Mouse (Mus musculus): ENCODE measurements around the gene Gm16223. TPM values are rescaled to one million over a fixed set of nuclear protein-coding genes. Genes with fewer than 3 reads are reported as not detected.

The Gm16223 gene
- polyA plus RNA-seq (2016; fragmentation: Nextera tagmentation; extraction: Ambion mirVana): not detected in 2 replicates

- no peaks in the 10 kb centered on the region for H3K36me3 ChIP-seq
- no peaks in the 10 kb centered on the region for H3K27me3 ChIP-seq
- no peak within 1 kb of the TSS for H3K27ac ChIP-seq
- no peak within 1 kb of the TSS for H3K4me3 ChIP-seq (replicated peaks)
- H3K9me3 ChIP-seq: no peaks in the 10 kb centered on the region
- ATAC-seq (ENCODE audit: insufficient number of reproducible peaks, insufficient read depth, low FRiP score, low TSS enrichment, low read depth): no peak
- WGBS: 89% methylated on average over 10 of the region's 10 CpGs
- H3K9ac ChIP-seq (replicated peaks): no peak within 1 kb of the TSS
- H3K4me1 ChIP-seq (replicated peaks): no peaks in the 10 kb centered on the region
- H3K4me2 ChIP-seq: no peak within 1 kb of the TSS
These were observed at the start of gene Gm16223 for GRCm38 (mm10) chr5:42067476-42068187. Gene Gm16223, plus strand, starts transcription at chr5:42067960.

- 79% methylated on average over 3 of the region's 3 CpGs for WGBS
- H3K27me3 ChIP-seq: no peaks in the 10 kb centered on the region
- H3K4me3 ChIP-seq (replicated peaks): no peak overlapping the region
- no peaks in the 10 kb centered on the region for H3K9me3 ChIP-seq
- no peak overlapping the region for H3K27ac ChIP-seq
- no peaks in the 10 kb centered on the region for H3K4me1 ChIP-seq (replicated peaks)
- no peak for ATAC-seq (ENCODE audit: insufficient number of reproducible peaks, insufficient read depth, low FRiP score, low TSS enrichment, low read depth)
- no peak overlapping the region for H3K4me2 ChIP-seq
- H3K36me3 ChIP-seq: no peaks in the 10 kb centered on the region
- H3K9ac ChIP-seq (replicated peaks): no peak overlapping the region
These were observed 45.7 kb upstream of the Gm16223 start for GRCm38 (mm10) chr5:42022029-42022428.

DNA sequence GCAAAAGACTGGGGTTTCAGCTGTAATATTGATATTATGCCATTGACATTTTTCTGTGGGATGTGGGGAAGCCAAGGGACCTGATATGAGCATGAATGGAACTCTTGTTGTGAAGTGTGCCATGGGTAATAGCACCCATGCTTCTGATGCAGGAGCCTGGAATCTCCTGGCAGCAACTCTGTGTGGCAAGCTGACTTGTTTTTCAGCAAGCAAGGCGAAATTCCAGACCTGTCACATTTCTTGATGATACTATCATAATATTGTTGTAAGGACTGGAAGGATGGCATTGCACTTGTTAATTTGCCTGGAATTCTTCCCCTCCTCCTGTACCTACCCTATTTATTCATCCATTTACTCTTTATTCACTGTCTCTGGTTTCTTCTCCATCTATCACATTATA, 44.2 kb upstream of the Gm16223 start:
- Histone ChIP-seq H3K4me2 (no peak overlapping the region), H3K4me1 (replicated peaks) (no peaks in the 10 kb centered on the region), H3K9me3 (no peaks in the 10 kb centered on the region), H3K9ac (replicated peaks) (no peak overlapping the region), H3K36me3 (no peaks in the 10 kb centered on the region), H3K27ac (no peak overlapping the region), H3K4me3 (replicated peaks) (no peak overlapping the region), H3K27me3 (no peaks in the 10 kb centered on the region)
- 79% methylated on average over 1 of the region's 1 CpGs for WGBS
- ATAC-seq (ENCODE audit: insufficient number of reproducible peaks, insufficient read depth, low FRiP score, low TSS enrichment, low read depth): no peak

GRCm38 (mm10) chr5:42036388-42037082, 31.2 kb upstream of the Gm16223 start:
- no peak for ATAC-seq (ENCODE audit: insufficient number of reproducible peaks, insufficient read depth, low FRiP score, low TSS enrichment, low read depth)
- H3K4me2 ChIP-seq: no peak overlapping the region
- no peak overlapping the region for H3K9ac ChIP-seq (replicated peaks)
- H3K9me3 ChIP-seq: no peaks in the 10 kb centered on the region
- no peak overlapping the region for H3K27ac ChIP-seq
- no peaks in the 10 kb centered on the region for H3K4me1 ChIP-seq (replicated peaks)
- 64% methylated on average over 15 of the region's 15 CpGs for WGBS
- no peaks in the 10 kb centered on the region for H3K27me3 ChIP-seq
- no peaks in the 10 kb centered on the region for H3K36me3 ChIP-seq
- H3K4me3 ChIP-seq (replicated peaks): no peak overlapping the region

DNA sequence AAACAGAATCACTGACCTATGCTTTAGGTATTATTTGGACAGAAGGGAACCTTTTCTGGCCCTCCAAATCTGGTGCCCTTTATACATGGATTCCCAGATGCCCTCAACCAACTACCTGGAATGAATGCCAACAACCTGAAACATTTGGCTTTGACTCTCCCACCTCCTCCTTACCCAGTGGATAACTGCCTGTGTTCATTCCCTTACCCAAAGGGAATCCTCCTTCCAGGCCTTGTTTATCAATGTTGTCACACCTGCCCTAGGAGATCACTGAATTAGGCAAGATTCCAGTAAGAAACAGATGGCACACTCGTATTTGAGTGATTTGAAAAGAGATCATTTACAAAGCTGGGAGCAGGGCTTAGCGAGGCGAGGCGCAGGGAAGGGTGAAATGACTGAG, 13.1 kb upstream of the Gm16223 start:
- Histone ChIP-seq H3K27ac (no peak overlapping the region), H3K4me2 (no peak overlapping the region), H3K4me1 (replicated peaks) (no peaks in the 10 kb centered on the region), H3K4me3 (replicated peaks) (no peak overlapping the region), H3K9ac (replicated peaks) (no peak overlapping the region), H3K9me3 (no peaks in the 10 kb centered on the region), H3K27me3 (no peaks in the 10 kb centered on the region), H3K36me3 (no peaks in the 10 kb centered on the region)
- ATAC-seq (ENCODE audit: insufficient number of reproducible peaks, insufficient read depth, low FRiP score, low TSS enrichment, low read depth): no peak
- WGBS: 55% methylated on average over 4 of the region's 4 CpGs

GRCm38 (mm10) chr5:42055151-42055550, 12.6 kb upstream of the Gm16223 start:
- Histone ChIP-seq H3K9ac (replicated peaks) (no peak overlapping the region), H3K36me3 (no peaks in the 10 kb centered on the region), H3K4me2 (no peak overlapping the region), H3K4me3 (replicated peaks) (no peak overlapping the region), H3K27me3 (no peaks in the 10 kb centered on the region), H3K27ac (no peak overlapping the region), H3K4me1 (replicated peaks) (no peaks in the 10 kb centered on the region), H3K9me3 (no peaks in the 10 kb centered on the region)
- WGBS: 91% methylated on average over 5 of the region's 5 CpGs
- no peak for ATAC-seq (ENCODE audit: insufficient number of reproducible peaks, insufficient read depth, low FRiP score, low TSS enrichment, low read depth)

DNA sequence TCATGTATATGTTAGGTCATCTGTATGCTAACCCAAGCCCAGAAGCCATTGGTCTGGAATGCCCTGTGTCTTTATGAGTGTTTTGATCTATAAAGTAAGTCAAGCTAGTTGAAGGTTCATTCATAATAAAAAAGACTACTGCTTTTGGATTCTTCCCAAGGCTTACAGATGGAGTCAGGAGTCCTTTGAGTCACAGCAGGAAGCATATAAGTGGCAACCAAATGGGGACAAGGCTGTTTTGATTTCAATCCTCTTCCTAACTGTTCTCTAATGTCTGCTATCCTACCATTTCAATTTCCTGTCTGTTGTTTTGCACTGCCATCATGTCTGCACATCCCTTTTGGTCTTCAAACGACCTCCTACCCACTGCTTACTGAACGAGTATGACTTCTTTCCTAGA, 2.7 kb upstream of the Gm16223 start:
- no peak overlapping the region for H3K4me2 ChIP-seq

GRCm38 (mm10) chr5:42067075-42067474, 685 bp upstream of the Gm16223 start:
- Histone ChIP-seq H3K27me3 (no peaks in the 10 kb centered on the region), H3K27ac (no peak overlapping the region), H3K4me3 (replicated peaks) (no peak overlapping the region), H3K4me1 (replicated peaks) (no peaks in the 10 kb centered on the region), H3K4me2 (no peak overlapping the region), H3K9ac (replicated peaks) (no peak overlapping the region), H3K36me3 (no peaks in the 10 kb centered on the region), H3K9me3 (no peaks in the 10 kb centered on the region)
- ATAC-seq (ENCODE audit: insufficient number of reproducible peaks, insufficient read depth, low FRiP score, low TSS enrichment, low read depth): no peak
- WGBS: 80% methylated on average over 3 of the region's 3 CpGs

More for the DNA sequence above, 2.7 kb upstream of the Gm16223 start:
- Histone ChIP-seq H3K4me3 (replicated peaks) (no peak overlapping the region), H3K9ac (replicated peaks) (no peak overlapping the region), H3K36me3 (no peaks in the 10 kb centered on the region), H3K27ac (no peak overlapping the region), H3K9me3 (no peaks in the 10 kb centered on the region), H3K4me1 (replicated peaks) (no peaks in the 10 kb centered on the region), H3K27me3 (no peaks in the 10 kb centered on the region)
- no peak for ATAC-seq (ENCODE audit: insufficient number of reproducible peaks, insufficient read depth, low FRiP score, low TSS enrichment, low read depth)
- WGBS: 57% methylated on average over 2 of the region's 2 CpGs

DNA sequence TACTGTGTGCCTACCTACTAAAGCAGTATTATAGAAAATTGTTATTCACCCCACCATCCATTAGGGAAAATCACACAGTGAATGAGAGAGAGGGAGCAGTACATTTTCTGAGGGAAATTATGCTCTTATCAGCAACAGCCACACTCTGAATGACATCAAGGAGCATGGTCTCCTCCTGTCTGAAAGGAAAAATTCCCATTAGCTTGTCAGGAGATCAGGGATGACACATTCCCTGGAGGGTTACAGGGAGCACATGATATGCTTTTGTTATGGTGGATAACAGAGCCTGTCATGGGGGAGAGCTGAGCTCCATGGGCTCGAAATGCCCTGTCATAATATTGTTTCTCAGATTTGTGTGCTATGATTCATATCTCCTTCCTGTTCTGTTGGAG, 424 bp downstream of the Gm16223 start:
- Histone ChIP-seq H3K27me3 (no peaks in the 10 kb centered on the region), H3K4me2 (no peak overlapping the region), H3K4me3 (replicated peaks) (no peak overlapping the region), H3K36me3 (no peaks in the 10 kb centered on the region), H3K9ac (replicated peaks) (no peak overlapping the region), H3K27ac (no peak overlapping the region), H3K9me3 (no peaks in the 10 kb centered on the region), H3K4me1 (replicated peaks) (no peaks in the 10 kb centered on the region)
- no peak for ATAC-seq (ENCODE audit: insufficient number of reproducible peaks, insufficient read depth, low FRiP score, low TSS enrichment, low read depth)
- 57% methylated on average over 1 of the region's 1 CpGs for WGBS

DNA sequence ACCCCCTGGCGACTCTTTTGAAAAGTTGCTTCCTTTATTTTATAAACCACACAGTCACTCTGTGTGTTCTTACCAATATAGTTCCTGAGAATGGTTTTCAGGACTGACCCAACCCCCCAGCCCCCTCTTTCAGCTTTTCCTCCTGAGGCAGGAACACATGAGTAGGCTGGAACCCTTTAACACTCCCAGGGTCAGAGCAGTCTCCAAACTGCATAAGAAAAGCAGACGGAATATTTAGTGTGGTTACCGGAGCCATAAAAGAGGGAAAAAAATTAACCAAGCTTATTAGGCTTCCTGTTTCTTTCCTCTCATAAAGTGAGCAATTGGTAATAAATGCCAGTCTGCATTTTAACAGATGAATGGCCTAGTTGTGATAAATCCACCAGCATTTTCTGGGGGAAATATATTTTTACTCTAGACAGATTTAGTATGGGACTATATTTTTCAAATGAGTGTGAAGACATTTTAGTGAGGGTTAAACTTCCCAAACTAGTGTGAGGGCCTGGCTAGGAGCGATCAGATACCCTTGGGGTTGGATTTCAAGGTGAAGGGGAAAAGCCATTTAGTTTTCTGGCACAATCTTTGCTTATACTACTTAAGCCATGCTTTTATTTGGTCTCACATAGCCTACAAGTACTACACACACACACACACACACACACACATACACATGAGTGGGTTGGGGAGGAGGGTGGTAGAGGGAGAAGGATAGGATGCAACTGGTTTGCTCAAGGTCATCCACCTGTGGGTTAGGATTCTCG, 49.0 kb downstream of the Gm16223 start:
- H3K36me3 ChIP-seq: no peaks in the 10 kb centered on the region
- H3K4me2 ChIP-seq: no peak overlapping the region
- no peak overlapping the region for H3K9ac ChIP-seq (replicated peaks)
- no peaks in the 10 kb centered on the region for H3K9me3 ChIP-seq
- H3K4me1 ChIP-seq (replicated peaks): peaks cover 13% of the 10 kb centered on the region
- H3K4me3 ChIP-seq (replicated peaks): no peak overlapping the region
- H3K27me3 ChIP-seq: no peaks in the 10 kb centered on the region
- 36% methylated on average over 5 of the region's 5 CpGs for WGBS
- H3K27ac ChIP-seq: peak overlapping the region; percentile 67
- ATAC-seq (ENCODE audit: insufficient number of reproducible peaks, insufficient read depth, low FRiP score, low TSS enrichment, low read depth): peak; percentile 93

DNA sequence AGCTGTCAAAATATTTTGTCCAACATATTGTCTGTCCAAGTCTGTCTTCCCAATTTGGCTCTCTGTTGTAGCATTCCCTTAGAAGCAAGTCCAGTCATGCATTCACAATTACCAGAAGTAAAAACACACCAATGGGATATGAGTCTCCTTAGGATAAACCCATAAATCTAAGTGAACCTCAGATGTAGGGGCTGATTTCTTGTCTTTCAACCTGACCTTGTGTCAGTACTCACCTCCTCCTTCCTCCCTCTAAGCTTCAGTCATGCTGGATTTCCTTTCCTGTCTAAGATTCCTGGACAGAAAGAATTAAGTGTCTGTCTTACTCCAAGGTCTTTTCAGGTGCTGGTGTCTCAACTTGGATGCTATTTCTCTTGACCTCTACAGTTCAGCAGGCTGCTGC, 57.8 kb downstream of the Gm16223 start:
- no peaks in the 10 kb centered on the region for H3K4me1 ChIP-seq (replicated peaks)
- H3K36me3 ChIP-seq: no peaks in the 10 kb centered on the region
- H3K27me3 ChIP-seq: no peaks in the 10 kb centered on the region
- H3K27ac ChIP-seq: no peak overlapping the region
- ATAC-seq (ENCODE audit: insufficient number of reproducible peaks, insufficient read depth, low FRiP score, low TSS enrichment, low read depth): no peak
- no peak overlapping the region for H3K4me3 ChIP-seq (replicated peaks)
- H3K9ac ChIP-seq (replicated peaks): no peak overlapping the region
- no peak overlapping the region for H3K4me2 ChIP-seq
- H3K9me3 ChIP-seq: no peaks in the 10 kb centered on the region

Data from limb, embryonic 12.5 days (tissue).